Mouse (Mus musculus) neutrophil, adult 65 days (primary cell): Measurements from ENCODE around the gene Itgbl1. TPM values are rescaled to one million over a fixed set of nuclear protein-coding genes. Genes with fewer than 3 reads are reported as not detected.

ENCODE experiments used
- total RNA-seq: library from RNA; stranded (reverse); gene quantifications from 2 replicates; pipeline ENCODE4 v1.2.4, GENCODE M21; 2023

The Itgbl1 gene
- not detected in 2 replicates for total RNA-seq

GRCm38 (mm10) chr14:123659921-123660385, at the start of gene Itgbl1:
Itgbl1 (plus strand) TSS chr14:123659971.

GRCm38 (mm10) chr14:123626501-123627179, 33.1 kb upstream of the Itgbl1 start, which contains the start of gene Nalcn:
Nalcn (minus strand) TSS chr14:123627144.

Other genes starting within 250 kb of the Itgbl1 start
- gene Nalcn, start 32.8 kb upstream of the Itgbl1 start, total RNA-seq: not detected in 2 replicates